Mouse (Mus musculus) erythroblast, embryonic 14.5 days (primary cell): ENCODE results near the gene Mocs3. TPM values are rescaled to one million over a fixed set of nuclear protein-coding genes. Genes with fewer than 3 reads are reported as not detected.

Experiments used
- H3K27me3 ChIP-seq: 2 replicates; pipeline ENCODE4 v1.6.1; 2012; ENCODE audit warnings: inconsistent platforms; ENCODE audit not compliant: control insufficient read depth
- H3K36me3 ChIP-seq: 2 replicates; pipeline ENCODE4 v1.6.1; 2012; ENCODE audit warnings: mild to moderate bottlenecking, inconsistent platforms; ENCODE audit not compliant: control insufficient read depth
- H3K4me1 ChIP-seq: 2 replicates; pipeline ENCODE4 v1.6.1; 2012; ENCODE audit warnings: inconsistent platforms; ENCODE audit not compliant: control insufficient read depth
- H3K4me3 ChIP-seq: replicated peaks from 2 replicates; pipeline ENCODE3; 2012; ENCODE audit warnings: moderate library complexity, mild to moderate bottlenecking, inconsistent platforms
- H3K9me3 ChIP-seq: 2 replicates; pipeline ENCODE4 v1.6.1; 2012; ENCODE audit warnings: low read length, inconsistent platforms, mixed read lengths; ENCODE audit not compliant: control insufficient read depth
- GATA1 ChIP-seq: IDR thresholded peaks from 2 replicates; pipeline ENCODE4 v1.6.1; 2012; ENCODE audit warnings: low read length, inconsistent platforms, mixed read lengths
- TAL1 ChIP-seq: IDR thresholded peaks from 3 replicates; pipeline ENCODE4 v1.6.1; 2012; ENCODE audit warnings: low read length, inconsistent platforms, mixed read lengths
- polyA plus RNA-seq: library from polyadenylated mRNA; stranded (reverse); fragments of >175 nt; gene quantifications from 2 replicates; pipeline ENCODE4 v1.2.3, GENCODE M21; 2012

The Mocs3 gene
- polyA plus RNA-seq, 1 experiment: 0.32 TPM

GRCm38 (mm10) chr2:168280729-168281581 lies 50.5 kb downstream of the Mocs3 start:
- Histone ChIP-seq H3K9me3 (peaks cover 3% of the 10 kb centered on the region; the same call in 1 of the 2 replicates), H3K36me3 (no peaks in the 10 kb centered on the region), H3K4me1 (no peaks in the 10 kb centered on the region), H3K27me3 (peaks cover 68% of the 10 kb centered on the region), H3K4me3 (no peak overlapping the region)
- TF ChIP-seq TAL1 (no peak), GATA1 (no peak)

DNA sequence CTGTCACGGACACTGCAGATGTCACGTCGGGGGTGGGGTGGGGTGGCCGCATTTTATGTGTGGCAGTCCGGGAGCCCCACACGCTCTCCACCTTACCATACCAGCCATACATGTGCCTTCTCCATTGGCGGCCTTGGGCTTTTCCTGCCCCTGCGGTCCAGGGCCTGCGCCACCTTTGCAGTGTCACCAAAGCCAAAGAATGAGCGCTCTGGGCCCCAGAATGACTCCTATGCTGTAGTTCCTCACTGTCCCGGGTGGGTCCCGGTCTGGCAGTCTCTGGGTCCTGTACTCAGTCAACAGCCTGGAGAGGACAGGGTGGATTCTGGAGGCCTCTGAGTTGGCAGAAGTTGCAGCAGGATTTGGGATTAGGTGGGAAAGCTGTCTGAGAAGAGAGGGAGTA lies 51.2 kb downstream of the Mocs3 start, which contains the start of gene Kcng1:
Kcng1 (minus strand) TSS at position 155 of the 400 bp plus-strand sequence.
- peaks cover 63% of the 10 kb centered on the region for H3K27me3 ChIP-seq
- no peak within 1 kb of the TSS for H3K4me3 ChIP-seq

More for the DNA sequence above, 51.2 kb downstream of the Mocs3 start, which contains the start of gene Kcng1:
- H3K4me1 ChIP-seq: no peaks in the 10 kb centered on the region
- TF ChIP-seq TAL1: no peak
- no peak for TF ChIP-seq GATA1
- H3K36me3 ChIP-seq: no peaks in the 10 kb centered on the region
- H3K9me3 ChIP-seq: peaks cover 3% of the 10 kb centered on the region; the same call in 1 of the 2 replicates

Other genes starting within 250 kb of the Mocs3 start
- gene Ripor3, start 220.0 kb upstream of the Mocs3 start, polyA plus RNA-seq: 0.09 and 0.13 TPM in 2 replicates
- gene Pard6b, start 149.6 kb upstream of the Mocs3 start, polyA plus RNA-seq: 0.06 and 0.13 TPM in 2 replicates
- gene Adnp, start 23.5 kb upstream of the Mocs3 start, polyA plus RNA-seq: 0.53 and 0.71 TPM in 2 replicates
- gene Gm20716, start 258 bp upstream of the Mocs3 start, polyA plus RNA-seq: not detected in 2 replicates
- gene Dpm1, start within 50 bp of the Mocs3 start, polyA plus RNA-seq: 8.9 and 9.1 TPM in 2 replicates
- gene Kcng1, start 51.1 kb downstream of the Mocs3 start, polyA plus RNA-seq: not detected in 2 replicates